Mouse (Mus musculus) erythroblast, embryonic 14.5 days (primary cell): Measurements from ENCODE around the gene Nedd4. TPM values are rescaled to one million over a fixed set of nuclear protein-coding genes. Genes with fewer than 3 reads are reported as not detected.
"Not testable (repeated sequence)": the region's sequence is repeated elsewhere in the genome, so short reads cannot be mapped to it uniquely, and the experiment has no call there.

Experiments
- H3K27me3 ChIP-seq: 2 replicates; pipeline ENCODE4 v1.6.1; 2012; ENCODE audit warnings: inconsistent platforms; ENCODE audit not compliant: control insufficient read depth
- H3K36me3 ChIP-seq: 2 replicates; pipeline ENCODE4 v1.6.1; 2012; ENCODE audit warnings: mild to moderate bottlenecking, inconsistent platforms; ENCODE audit not compliant: control insufficient read depth
- H3K4me1 ChIP-seq: 2 replicates; pipeline ENCODE4 v1.6.1; 2012; ENCODE audit warnings: inconsistent platforms; ENCODE audit not compliant: control insufficient read depth
- H3K4me3 ChIP-seq: replicated peaks from 2 replicates; pipeline ENCODE3; 2012; ENCODE audit warnings: moderate library complexity, mild to moderate bottlenecking, inconsistent platforms
- H3K9me3 ChIP-seq: 2 replicates; pipeline ENCODE4 v1.6.1; 2012; ENCODE audit warnings: low read length, inconsistent platforms, mixed read lengths; ENCODE audit not compliant: control insufficient read depth
- GATA1 ChIP-seq: IDR thresholded peaks from 2 replicates; pipeline ENCODE4 v1.6.1; 2012; ENCODE audit warnings: low read length, inconsistent platforms, mixed read lengths
- TAL1 ChIP-seq: IDR thresholded peaks from 3 replicates; pipeline ENCODE4 v1.6.1; 2012; ENCODE audit warnings: low read length, inconsistent platforms, mixed read lengths
- polyA plus RNA-seq: library from polyadenylated mRNA; stranded (reverse); fragments of >175 nt; gene quantifications from 2 replicates; pipeline ENCODE4 v1.2.3, GENCODE M21; 2012

The Nedd4 gene
- polyA plus RNA-seq, 1 experiment: 1.8 TPM

DNA sequence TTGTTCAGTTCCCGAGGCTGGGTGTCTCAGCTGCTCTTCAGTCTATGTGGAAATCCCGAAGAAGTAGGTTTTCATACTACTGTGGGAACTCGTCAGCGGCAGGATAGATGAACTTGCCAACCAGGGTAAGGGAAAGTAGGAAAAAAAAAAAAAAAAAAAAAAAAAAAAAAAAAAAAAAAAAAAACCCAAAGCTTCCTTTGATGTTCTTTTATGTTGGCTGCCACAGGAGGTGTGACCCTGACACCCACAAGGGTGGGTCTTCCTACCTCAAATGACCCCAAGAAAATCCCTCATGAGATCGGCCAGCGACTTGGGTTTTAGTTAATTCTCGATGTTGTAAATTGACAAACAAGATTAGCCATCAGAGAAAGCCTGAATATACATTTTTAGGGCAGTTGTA is 25.6 kb upstream of the Nedd4 start:
- Histone ChIP-seq H3K9me3 (no peaks in the 10 kb centered on the region), H3K4me1 (peaks cover 29% of the 10 kb centered on the region), H3K27me3 (no peaks in the 10 kb centered on the region), H3K36me3 (no peaks in the 10 kb centered on the region), H3K4me3 (no peak overlapping the region)
- TF ChIP-seq GATA1 (no peak), TAL1 (no peak)

DNA sequence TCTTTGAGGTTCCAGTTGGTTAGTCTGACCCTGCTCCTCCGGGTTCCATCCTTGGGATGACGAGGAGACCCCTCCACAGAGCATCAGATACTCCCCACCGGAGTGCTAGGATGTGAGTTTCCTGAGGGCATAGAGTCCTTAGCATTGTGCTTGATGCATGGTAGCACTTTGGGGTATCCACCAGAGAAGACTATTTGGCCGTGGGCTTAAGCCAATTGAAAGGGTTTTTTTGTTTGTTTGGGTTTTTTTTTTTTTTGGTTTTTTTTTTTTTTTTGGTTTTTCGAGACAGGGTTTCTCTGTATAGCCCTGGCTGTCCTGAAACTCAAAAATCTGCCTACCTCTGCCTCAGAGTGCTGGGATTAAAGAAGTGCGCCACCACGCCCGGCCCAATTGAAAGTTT is 24.9 kb upstream of the Nedd4 start:
- H3K27me3 ChIP-seq: no peaks in the 10 kb centered on the region
- peaks cover 28% of the 10 kb centered on the region for H3K4me1 ChIP-seq
- TF ChIP-seq GATA1: no peak
- no peak; the same call in 2 of the 3 replicates for TF ChIP-seq TAL1
- H3K4me3 ChIP-seq: no peak overlapping the region
- H3K9me3 ChIP-seq: no peaks in the 10 kb centered on the region
- no peaks in the 10 kb centered on the region for H3K36me3 ChIP-seq

DNA sequence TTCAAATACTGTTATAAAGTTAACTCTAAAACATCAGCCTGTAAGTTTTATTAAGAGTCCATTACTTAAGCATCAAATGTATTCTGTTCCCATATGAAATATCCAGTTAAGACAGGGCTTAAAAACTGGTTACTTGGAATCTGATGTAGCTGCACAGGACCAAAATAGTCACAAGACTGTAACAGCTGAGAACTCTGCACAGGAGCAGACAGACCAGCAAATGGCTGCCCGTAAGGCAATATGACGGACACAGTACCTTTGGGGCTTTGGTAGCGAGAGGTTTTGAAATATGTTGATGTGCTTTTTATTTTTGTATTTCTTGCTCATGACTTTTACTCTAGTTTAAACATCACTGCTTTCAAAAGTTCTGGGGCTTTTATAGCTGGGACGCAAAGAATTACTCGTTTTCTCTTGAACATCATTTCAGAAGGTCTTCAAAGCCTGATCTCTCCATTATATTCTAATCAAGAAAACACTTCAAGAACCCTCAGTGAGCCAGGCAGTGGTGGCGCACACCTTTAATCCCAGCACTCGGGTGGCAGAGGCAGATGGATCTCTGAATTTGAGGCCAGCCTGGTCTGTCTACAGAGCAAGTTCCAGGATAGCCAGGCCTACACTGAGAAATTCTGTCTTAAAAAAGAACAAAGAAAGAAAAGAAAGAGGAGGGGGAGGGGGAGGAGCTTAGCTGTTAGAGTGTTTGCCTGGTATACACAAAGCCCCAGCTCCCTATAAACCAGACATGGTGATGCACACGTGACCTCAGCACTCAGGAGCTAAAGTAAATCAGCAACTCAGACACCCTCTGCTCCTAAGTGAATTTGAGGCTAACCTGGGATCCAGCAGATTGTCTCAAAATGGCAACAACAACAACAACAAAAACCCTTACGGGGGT is 22.9 kb upstream of the Nedd4 start:
- Histone ChIP-seq H3K4me1 (peaks cover 34% of the 10 kb centered on the region), H3K36me3 (no peaks in the 10 kb centered on the region), H3K9me3 (peaks cover 8% of the 10 kb centered on the region), H3K27me3 (no peaks in the 10 kb centered on the region), H3K4me3 (peak overlapping the region; percentile 68)
- TF ChIP-seq GATA1: no peak
- no peak for TF ChIP-seq TAL1

DNA sequence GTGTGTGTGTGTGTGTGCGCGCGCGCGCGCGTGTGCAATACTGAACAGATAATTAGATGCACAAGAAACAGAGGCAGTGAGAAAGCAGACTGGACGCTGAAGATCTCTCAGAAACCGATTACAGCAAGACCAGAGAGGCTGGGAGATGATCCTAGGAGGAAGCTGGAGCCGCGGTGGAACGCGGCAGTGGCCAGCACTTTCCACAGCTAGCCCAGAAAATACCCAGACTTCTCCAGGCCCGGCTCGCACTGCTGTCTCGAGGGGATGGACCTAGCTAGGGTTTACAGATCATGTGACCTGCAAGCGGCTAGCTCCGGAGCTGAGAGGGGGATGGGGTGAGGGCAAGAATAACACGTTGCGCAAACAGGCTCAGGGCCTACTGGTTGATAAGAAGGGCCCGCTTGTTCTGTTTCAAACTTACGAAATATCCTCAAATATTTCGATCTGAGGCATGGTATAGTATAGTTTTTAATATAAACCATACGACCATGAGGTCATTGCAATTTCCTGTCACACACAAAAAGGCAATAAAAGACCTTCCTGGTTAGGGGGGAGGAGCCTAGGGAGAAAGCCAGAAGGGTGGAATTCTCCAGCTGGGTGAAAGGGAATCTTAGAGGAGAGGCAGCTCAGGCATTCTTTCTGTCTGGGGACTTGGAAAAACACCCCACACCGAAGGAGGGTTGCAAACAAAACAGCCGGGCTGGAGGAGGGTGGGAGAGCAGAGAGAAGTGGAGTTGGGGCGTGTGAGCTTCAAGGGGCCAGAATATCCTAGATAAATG is 22.1 kb upstream of the Nedd4 start:
- no peaks in the 10 kb centered on the region for H3K27me3 ChIP-seq
- peaks cover 34% of the 10 kb centered on the region for H3K4me1 ChIP-seq
- no peaks in the 10 kb centered on the region for H3K36me3 ChIP-seq
- TF ChIP-seq TAL1 (no peak), GATA1 (no peak)
- peaks cover 8% of the 10 kb centered on the region for H3K9me3 ChIP-seq
- H3K4me3 ChIP-seq: peak overlapping the region; percentile 68

DNA sequence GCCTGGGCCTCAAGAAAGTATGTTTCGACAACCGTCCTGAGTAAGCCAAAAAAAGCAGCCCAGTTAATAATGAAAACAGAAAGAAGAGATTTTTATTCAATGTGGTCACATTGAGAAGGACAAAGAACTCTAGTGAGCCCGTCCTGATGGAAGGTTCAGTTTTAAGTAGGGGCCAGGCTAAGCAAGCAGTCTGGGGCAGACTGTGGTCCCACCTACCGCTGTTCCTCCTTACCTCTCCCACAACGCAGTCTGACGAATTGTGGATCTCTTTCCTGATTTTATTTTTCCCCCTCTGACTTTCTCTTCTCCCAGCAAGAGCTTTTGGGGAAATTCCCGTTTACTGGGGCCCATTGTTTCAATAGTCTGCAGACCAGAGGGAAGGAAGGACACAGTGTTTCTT is 21.5 kb upstream of the Nedd4 start:
- H3K27me3 ChIP-seq: no peaks in the 10 kb centered on the region
- H3K4me3 ChIP-seq: peak overlapping the region; percentile 68
- no peak for TF ChIP-seq TAL1
- peaks cover 34% of the 10 kb centered on the region for H3K4me1 ChIP-seq
- no peaks in the 10 kb centered on the region for H3K36me3 ChIP-seq
- H3K9me3 ChIP-seq: peaks cover 8% of the 10 kb centered on the region

DNA sequence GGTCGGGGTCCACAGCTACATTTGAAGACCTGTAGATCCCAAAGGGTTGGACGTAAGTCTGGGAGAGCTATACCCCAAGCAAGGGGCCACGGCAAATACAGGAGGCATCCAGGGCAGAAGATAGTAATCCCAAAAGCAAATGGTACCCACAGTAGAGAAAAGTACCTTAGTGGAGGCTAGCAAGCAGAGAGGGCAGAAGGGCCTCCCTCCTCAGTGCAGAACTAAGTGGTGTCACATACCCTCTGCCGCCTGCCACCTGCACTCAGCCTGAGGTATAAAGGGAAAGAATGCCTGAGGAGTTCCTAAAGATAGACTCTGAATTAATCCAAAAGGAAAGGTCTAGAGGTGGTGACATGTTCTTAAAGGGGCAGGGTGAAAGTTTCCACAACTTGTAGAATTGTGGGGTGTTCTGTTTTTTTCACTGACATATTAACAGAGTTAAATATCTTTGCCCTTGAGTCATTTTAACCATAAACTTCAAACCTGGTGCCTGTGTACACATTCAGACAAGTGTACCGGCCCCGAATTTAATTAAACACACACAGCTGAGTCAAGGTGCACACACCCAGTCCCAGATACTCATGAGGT is 21.0 kb upstream of the Nedd4 start:
- H3K4me3 ChIP-seq: no peak overlapping the region
- H3K27me3 ChIP-seq: no peaks in the 10 kb centered on the region
- peaks cover 34% of the 10 kb centered on the region for H3K4me1 ChIP-seq
- no peaks in the 10 kb centered on the region for H3K36me3 ChIP-seq
- peaks cover 8% of the 10 kb centered on the region for H3K9me3 ChIP-seq
- TF ChIP-seq TAL1 (no peak), GATA1 (no peak)

DNA sequence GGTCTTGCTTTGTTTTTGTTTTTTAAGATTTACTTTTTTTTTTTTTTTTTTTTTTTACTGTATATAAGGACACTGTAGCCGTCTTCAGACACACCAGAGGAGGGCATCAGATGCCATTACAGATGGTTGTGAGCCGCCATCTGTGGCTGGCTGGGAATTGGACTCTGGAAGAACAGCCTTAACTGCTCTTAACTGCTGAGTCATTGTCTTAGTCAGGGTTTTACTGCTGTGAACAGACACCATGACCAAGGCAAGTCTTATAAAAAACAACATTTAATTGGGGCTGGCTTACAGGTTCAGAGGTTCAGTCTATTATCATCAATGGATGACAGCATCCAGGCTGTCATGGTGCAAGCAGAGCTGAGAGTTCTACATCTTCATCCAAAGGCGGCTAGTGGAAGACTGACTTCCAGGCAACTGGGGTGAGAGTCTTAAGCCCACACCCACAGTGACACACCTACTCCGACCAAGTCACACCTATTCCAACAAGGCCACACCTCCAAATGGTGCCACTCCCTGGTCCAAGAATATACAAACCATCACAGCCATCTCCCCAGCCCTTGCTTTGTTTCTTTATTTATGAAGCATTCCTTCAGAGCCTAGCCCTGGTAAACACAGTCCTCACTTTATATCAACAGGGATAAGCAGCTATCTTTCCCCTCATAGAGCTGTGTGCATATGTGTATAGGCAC is 19.2 kb upstream of the Nedd4 start:
- not testable (repeated sequence) for H3K36me3 ChIP-seq, H3K4me3 ChIP-seq
- H3K4me1 ChIP-seq: peaks cover 32% of the 10 kb centered on the region

DNA sequence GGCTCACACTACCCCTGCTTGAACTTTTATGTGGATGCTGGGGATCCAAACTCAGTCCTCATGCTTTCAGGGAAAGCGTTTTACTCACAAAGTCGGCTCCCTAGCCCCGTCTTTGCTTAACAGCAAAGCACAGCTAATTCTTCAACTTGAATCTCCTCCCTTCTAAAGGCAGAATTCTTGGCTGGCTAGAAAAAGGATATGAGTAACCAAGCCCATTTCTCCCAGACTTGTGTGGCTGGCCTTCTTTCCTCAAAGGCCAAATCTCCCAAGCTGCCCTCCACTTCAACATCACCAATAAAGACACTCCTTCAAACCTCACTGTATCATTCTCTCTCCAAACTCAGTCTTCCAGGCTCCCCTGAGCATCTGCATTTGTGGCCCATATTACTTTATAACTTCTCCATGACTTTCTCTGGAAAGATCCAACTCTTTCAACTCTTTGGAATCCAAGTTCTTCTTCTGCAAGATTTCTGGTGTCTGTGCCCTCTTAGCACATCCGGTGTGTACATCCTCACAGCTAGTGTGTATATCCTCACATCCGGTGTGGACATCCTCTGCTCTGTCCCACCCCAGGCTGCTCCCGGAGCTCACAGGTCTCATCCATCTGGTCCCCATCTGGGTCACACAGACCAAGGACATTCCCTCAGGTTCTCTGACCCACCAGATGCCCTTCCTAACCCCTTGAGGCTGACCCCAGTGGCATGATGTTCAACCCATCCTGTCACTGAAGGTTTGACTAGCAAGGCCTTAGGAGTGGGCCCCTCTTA is 18.3 kb upstream of the Nedd4 start:
- Histone ChIP-seq H3K4me3 (no peak overlapping the region), H3K9me3 (peaks cover 8% of the 10 kb centered on the region), H3K36me3 (no peaks in the 10 kb centered on the region), H3K27me3 (peaks cover 3% of the 10 kb centered on the region; the same call in 1 of the 2 replicates), H3K4me1 (peaks cover 32% of the 10 kb centered on the region)
- TF ChIP-seq TAL1: no peak
- no peak for TF ChIP-seq GATA1

More for the DNA sequence above, 19.2 kb upstream of the Nedd4 start:
- H3K9me3 ChIP-seq, H3K27me3 ChIP-seq: not testable (repeated sequence)
